Mouse (Mus musculus) ES-Bruce4 (cell line): Measurements from ENCODE around the gene D930020B18Rik.

Experiments
- CTCF ChIP-seq: IDR thresholded peaks from one replicate; pipeline ENCODE4 v1.8.1; 2011; ENCODE audit warnings: low read depth, low read length
- POLR2A ChIP-seq: IDR thresholded peaks from one replicate; pipeline ENCODE4 v1.8.1; 2011; ENCODE audit warnings: low read length; ENCODE audit not compliant: insufficient read depth

- TF ChIP-seq CTCF = no peak
- no peak for TF ChIP-seq POLR2A
These were observed 28.9 kb upstream of the D930020B18Rik start for GRCm38 (mm10) chr10:121612448-121612847.
